Mouse (Mus musculus) natural killer cell, adult 2 months (primary cell): ENCODE measurements around the gene Adprhl2.
A peak's percentile ranks its signal among the peaks of the same experiment; 100 is the strongest.

ENCODE experiments used
- DNase-seq, 2 experiments: peaks; one replicate each; pipeline ENCODE4 v3.0.0; 2022; ENCODE audit warnings: low spot score in 2 of 2

The Adprhl2 gene

DNA sequence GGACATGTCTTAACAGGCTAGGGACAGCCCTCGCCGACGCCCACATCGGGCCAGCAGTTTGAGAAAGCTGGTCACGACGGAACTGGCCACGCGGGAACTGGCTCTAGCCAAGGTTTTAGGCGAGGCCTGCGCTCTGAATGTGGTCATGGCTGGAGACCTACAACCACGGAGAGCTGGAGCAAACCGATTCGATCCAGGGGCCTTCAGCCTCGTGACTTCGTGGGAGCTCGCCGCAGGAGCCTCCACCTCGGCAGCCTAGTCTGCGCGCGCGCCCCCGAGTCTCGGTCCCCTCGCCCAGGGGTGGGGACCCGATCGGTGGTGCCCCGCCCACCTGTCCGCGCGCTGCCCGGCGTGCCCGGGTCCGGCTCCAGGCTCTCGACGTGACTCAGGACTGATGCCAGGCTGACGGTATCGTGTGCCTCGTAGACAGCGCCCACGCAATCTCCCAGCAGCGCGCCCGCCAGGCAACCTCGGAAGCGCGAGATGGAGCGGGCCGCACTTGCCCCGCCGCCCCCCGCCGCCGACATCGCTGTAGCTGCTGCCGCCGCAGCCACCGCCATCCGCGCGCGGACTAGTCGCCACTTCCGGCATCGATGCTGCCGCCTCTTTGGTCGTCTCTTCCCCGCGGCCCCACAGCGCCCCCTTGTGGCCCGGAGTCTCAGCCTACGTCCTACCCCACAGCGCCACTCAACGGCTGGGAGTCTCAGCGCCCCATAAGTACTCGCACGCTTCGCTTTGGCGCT, at the start of gene Adprhl2:
TSS of gene Adprhl2 (minus strand) at position 593 of the 743 bp plus-strand sequence.
- peak; percentile 97 to 98 for DNase-seq

DNA sequence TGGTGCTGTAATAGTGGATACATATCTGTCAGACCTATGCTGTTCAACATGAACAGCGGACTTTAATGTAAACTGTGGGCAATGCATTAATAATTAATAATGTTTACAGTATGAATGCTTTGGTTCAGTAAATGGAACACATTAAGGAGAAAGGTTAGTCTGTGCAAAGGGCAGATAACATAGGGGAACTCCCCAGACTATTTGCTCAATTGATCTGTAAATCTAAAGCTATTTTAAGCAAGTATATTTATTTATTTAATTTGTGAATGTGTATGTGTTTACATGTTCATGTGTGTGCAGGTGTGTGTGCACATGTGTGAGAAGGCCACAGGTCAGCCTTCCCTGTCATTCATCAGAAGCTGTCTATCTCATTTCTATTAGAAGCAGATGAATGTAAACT, 38.6 kb upstream of the Adprhl2 start:
- no peak for DNase-seq

DNA sequence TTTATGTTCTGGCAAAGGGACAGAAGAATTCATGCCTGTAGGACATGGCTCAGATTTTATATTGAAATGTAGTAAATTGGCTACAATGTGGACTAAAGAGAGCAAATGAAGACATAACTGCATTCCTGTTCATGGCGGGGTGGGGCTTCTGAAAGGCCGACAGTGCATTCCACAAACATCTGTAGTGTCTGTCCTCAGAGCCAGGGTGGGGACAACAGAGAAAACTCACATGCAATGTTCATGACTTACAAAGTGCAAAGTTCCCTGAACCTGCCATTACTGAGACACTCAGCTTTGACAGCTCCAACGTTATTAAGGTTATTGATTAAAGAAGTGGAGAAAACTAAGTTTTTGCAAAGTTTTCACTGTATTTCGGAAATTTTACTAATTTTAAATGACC, 21.9 kb upstream of the Adprhl2 start:
- DNase-seq = no peak

DNA sequence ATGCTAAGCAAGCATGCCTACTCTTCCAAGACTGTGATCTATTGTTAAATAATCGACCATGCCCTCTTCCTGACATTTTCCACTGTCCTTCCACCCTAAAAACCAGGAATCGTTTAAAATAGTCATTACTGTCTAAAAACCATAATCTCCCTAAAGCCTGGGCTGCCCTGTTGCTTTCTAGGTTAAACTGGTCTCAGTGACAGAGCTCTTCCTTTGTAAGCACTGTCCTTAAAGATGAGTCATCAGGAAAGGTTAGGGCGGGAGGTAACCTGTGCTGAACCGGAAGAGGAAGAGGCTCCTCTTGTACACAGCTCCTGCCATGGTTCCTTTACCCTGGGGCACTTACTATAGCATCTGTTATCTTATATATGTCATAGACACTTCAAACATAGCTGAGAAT, 18.0 kb upstream of the Adprhl2 start:
- no peak for DNase-seq

DNA sequence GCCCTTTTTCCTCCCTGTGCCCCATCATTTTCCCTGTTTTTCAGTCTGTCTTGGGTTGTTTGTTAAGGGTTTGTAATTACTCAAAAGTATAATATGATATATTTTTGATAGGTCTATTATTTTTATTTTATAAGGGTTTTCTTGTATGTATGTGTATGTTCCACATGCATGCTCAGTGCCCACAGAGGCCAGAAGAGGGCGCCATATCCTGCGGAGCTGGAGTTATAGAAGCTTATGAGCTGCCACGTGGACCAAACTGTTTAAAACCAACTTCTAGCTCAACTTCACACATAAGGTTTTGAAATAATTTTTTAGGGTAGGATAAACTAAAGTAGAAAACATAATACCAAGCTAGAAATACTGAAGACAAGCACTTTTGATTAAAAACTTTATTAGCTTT, 10.9 kb upstream of the Adprhl2 start:
- no peak for DNase-seq

DNA sequence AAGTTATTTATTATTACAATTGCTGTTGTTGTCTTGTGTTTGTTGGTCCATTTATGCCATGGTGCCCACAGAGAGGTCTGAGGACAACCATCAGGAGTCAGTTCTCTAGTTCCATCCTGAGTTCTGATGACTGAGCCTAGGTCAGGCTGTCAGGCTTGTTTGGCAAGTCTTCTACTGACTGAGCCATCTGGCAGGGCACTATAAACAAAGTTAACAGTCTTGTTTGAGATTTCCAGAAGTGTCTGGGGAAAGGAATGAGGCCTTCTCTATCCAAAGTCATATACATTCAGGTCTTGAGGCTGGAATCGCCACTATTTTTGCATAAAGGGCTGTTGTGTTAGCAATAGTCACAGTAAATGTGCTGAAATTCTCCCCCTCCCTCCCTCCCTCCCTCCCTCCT, 10.2 kb upstream of the Adprhl2 start:
- DNase-seq = no peak

DNA sequence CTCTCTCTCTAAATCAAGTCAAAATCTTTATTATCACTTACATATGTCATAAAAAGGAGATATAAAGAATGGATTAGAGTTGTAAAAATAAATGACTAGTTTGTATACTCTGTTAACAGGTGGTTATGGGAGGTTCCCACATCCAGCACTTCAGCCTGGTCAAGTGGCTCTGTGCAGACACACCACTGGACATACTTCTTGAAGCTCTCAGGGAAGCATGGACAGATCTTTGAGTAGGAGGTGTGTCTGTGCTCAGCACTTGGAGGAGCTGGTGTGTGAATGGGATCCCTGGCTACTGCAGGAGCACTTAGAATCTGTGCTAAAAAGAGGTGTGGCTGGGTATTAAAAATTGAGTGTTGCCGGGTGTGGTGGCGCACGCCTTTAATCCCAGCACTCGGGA, 8.8 kb upstream of the Adprhl2 start:
- DNase-seq = no peak

DNA sequence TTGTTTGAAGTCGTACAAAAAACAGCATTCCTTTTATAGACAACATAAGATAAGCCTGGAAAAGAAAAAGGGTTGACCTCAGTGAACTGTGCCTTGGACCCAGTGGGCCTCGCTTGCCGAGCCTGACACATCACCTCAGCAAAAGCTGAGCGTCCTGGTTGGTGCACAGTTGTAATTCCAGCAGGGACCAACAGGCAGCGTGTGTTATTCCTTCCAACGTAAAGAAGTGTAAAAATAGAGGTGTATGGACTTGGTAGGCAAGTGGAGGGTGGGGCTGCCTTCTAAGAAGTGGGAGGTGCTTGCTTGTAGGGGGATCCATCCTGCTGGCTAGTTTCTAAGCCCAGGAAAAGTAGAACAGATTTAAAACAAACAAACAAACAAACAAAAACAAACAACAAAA, 4.5 kb upstream of the Adprhl2 start:
- DNase-seq = no peak

DNA sequence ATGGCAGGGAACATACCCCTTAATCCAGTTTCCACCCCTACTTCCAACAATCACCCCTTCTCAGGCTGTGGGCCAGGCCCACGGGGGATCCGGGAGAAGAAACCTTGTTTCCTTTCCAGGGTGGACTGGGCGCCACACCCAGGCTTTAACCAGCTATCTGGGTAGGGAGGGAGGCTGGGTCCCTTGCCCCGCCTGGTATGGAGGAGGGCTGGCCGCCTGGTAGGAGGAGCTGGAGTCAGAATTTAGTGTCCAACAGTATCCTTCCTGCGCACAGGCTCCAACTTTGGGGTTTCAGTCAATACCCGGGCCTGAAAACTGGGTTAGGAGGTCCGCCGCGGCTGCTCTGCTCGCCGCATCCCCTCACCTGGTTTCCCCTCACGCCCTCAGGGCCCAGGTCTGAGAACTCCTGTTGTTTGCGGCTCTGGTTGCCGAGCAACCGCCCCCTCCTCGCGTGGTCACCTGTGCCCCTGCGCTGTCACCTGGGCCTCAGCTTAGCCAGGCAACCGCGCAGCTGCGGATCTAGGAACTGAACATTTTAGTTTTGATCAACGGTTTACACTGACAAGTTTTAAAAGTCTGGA, 3.9 kb upstream of the Adprhl2 start, which contains the start of gene Tekt2:
TSS of gene Tekt2 (minus strand) at position 408 of the 581 bp plus-strand sequence.
- DNase-seq = no peak

DNA sequence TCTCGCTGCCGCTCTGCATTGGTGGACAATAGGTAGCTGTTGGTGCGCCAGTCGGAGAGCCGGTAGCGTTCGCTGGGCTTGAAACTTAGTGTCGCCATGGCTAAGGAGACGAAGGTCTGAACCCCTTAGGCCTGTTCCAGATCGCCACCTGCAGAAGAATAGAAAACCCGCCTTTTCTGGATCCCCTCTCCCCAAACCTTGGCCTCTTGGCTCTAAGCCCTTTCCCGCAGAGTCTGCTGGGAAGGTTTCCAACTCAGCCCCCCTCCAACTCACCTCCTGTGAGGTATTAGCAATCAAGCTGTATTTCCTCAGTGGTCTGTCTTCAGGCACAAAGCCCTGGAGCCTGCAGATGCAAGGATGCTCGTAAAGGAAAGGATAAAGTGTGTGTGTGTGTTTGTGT, 3.4 kb upstream of the Adprhl2 start:
- no peak for DNase-seq

DNA sequence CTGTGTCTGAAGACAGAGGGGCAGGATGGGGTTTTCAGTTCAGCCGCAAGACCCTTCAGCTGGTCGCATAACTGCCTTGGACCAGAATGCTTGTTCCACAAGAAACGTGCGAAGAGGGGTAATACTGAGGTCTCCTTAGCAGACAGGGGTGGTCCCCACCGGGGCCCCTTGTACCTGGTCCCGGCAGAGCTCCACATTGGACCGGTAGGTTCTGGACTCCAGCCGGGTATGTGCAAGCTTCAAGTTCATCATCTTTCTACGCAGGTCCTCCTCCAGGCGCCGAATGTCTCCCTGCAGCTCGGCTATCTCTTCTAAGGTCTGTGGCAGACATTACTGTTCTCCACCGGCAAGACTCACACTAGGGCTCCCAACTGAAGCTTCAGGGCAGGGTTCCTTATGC, 1.1 kb upstream of the Adprhl2 start:
- DNase-seq = no peak

DNA sequence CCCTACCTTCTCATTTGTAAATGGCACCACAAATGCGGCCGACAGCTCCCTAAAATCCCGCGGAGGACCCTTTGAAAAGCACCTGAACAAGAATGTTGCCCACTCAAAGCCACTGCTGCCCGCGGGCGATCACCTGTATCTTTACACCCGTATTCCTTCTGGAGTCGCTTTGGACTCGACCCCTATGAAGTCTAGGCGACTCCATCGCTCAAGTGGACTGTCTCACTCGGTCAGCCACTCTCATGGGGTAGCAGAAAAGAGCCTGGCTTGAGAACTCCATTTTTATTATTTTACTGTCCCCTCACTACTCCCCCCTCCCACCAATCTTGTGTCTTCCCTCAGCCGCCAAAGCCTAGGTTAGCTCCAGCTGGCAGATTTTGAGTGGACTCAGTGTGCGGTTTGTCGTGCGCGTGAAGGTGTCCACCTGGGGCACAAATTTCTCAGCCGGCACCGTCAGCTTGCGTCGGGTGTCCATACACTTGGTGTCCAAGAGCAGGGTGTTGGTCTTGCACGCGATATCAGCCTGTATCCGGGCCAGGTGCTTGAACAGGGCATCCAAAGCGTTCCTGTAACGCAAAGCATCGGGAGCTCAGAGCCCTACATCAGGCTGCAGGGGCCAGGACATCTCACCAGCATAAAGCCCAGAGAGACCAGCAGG, 480 bp upstream of the Adprhl2 start:
- DNase-seq = no peak

DNA sequence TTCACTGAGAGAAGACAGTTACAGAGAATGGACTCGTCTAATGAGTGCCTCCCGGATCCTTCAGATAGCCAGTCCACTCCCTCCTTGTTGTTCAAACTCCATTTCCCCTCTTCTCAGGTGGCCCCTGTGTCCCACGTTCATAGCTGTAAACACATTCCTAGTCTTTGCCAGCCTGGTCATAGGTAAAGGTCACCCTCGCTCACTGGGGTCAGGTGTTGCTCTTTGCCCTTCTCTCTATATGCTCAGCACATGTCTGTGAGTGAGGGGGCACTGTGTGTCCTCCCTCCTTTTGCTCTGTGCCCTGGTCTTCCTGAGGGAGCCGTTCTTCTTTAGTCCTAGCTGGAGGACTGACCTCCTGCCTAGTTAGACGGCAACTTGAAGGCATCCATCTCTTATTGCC, 1.7 kb downstream of the Adprhl2 start:
- DNase-seq = no peak

DNA sequence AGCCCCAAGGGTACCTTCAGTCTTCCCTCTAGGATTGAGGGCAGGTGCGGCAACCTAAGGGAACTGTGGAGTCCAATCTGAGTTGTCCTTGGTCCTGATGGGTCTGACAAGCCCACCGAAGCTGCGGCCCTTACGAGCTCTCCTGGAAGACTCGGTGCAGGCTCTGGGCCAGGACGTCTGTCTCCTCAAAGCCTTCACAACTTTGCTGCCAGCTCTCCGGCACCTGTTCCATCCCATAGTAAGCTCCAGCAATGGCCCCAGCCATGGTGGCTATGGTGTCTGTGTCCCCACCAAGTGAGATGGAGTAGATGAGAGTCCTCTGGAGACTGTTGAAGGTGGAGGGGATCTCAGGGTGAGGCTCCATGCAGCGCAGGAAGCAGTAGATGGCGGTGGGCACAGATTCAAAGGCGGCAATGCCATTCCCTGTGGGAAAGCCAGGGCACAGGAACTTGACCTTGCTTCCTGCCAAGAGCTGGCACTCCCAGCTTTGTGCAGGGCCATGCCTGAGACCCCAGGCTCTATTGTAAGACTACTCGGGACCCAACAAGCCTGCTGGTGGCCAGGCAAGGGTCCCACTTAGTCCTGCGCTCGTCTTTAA, 5.0 kb downstream of the Adprhl2 start:
- no peak for DNase-seq

DNA sequence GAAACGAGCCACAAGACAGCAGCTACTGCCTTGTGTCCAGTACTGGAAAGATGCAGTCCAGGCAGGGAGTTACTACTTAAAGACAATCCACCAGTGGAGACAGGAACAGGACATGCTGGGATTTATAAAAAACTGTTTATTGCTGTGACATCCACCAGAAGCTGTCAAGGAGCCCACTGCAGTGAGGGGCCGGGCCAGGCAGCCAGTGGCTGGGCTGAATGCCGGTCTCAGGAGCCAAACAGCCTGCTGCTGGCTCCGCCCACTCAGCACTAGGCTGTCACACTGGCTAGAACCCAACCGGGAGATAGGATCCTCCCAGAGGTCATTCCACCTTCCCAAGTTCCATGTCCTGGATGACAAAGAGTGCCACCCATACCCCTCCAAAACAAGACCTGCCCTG, 5.6 kb downstream of the Adprhl2 start:
- DNase-seq = no peak

DNA sequence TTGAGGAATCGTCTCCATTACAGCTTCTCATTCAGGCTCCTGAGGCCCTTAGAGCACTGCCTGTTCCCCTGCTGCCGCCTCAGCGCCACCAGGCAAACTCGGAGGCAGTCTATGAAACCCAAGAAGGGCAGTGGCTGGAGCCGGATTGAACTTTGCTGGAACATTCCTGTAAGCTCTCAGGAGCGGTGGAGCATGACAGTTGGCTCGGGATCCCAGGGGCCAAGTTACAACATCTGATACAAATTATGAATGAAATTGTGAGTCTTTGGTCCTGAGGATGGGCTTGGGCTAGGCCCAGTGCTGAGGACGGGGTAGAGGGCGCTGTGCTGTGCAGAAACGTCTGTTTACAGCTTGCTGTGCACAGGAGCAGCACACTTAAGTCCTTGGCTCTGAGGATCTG, 7.1 kb downstream of the Adprhl2 start:
- no peak for DNase-seq

DNA sequence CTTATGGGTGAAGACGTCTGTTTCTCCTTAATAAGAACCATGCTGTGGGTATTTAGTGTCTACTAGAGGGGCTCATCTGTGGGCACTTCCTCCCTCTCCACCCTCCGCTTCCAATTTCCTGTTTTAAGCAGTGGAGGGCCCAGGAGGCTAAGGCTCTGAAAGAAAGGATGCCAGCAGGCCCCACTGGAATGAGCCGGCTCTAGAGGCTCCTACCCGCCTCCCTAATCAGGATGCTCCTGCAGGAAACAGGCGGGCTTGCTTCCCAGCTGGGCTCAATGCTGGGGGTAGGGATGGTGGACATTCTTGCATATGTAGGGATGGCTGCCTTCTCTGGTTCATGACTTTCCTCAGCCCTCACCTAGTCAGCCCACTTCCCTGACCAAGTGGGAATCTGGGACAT, 8.3 kb downstream of the Adprhl2 start:
- DNase-seq = no peak

DNA sequence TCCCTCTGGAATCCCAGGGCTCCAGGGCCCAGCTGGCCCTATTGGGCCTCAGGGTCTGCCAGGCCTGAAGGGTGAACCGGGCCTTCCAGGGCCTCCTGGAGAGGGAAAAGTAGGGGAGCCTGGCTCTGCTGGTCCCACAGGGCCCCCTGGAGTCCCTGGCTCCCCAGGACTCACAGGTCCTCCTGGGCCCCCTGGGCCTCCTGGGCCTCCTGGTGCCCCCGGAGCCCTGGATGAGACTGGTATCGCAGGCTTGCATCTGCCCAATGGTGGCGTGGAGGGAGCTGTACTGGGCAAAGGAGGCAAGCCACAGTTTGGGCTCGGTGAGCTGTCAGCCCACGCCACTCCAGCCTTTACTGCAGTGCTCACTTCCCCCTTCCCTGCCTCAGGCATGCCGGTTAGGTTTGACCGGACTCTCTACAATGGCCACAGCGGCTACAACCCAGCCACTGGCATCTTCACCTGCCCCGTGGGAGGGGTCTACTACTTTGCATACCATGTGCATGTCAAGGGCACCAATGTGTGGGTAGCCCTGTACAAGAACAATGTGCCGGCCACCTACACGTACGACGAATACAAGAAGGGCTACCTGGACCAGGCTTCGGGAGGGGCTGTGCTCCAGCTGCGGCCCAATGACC, 9.8 kb downstream of the Adprhl2 start:
- no peak for DNase-seq

DNA sequence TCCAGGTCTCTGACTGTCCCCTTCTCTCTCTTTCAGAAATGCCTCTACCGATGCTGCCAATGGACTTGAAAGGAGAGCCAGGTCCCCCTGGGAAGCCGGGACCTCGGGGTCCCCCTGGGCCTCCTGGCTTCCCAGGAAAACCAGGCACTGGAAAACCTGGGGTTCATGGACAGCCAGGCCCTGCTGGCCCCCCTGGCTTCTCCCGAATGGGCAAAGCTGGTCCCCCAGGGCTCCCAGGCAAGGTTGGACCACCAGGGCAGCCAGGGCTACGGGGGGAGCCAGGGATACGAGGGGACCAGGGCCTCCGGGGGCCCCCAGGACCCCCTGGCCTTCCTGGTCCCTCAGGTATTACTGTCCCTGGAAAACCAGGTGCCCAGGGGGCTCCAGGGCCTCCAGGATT, 11.2 kb downstream of the Adprhl2 start:
- no peak for DNase-seq

DNA sequence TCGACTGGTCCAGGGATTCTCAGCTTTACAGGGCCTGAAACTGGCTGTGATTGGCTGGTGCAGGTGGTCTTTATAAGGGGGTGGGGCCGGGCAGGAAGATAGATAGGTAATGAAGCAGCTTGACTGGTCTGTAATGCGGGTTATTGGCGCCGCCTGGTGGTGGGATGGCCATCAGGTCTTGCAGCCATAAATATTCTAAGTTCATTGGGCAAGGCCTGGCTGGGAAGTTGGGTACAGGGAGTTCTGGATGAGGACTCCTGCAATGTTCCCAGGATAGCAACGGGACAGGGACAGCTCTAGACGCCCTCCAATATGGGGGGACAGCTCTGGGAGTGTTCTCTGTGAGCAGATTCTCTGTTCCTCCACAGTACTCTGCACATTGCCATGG, 11.6 kb downstream of the Adprhl2 start:
- DNase-seq = peak; percentile 75 to 83

DNA sequence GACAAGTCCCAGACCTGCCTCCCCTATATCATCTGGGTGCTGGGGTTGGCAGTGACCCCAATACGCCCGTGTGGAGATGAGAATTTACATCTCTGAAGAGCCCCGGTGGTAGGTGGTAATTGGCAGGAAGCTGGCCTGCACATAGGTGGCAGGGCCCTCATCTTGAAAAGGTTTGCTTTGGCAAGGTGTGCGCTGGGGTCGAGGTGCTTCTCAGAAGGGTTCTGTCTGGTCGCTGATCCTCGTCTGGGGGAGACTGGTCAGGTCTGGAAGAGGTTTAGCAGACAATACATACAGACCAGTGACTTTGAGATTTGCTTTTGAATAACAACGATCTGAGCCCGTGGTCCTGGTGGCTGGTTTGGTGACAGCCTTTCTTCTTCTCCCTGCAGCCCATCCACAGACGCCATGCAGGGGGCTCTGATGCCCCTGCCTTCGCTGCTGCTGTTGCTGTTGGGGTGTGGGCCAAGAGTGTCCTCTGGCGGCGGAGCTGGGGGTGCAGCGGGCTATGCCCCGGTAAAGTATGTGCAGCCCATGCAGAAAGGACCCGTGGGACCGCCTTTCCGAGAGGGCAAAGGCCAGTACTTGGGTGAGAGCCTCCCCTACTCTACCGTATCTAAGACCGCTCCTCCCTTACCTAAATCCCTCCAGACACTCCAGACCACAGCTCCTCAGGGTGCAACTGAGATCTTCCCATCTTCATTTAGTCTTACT, 12.1 kb downstream of the Adprhl2 start:
- DNase-seq = peak in 1 of 2 experiments; percentile 39

DNA sequence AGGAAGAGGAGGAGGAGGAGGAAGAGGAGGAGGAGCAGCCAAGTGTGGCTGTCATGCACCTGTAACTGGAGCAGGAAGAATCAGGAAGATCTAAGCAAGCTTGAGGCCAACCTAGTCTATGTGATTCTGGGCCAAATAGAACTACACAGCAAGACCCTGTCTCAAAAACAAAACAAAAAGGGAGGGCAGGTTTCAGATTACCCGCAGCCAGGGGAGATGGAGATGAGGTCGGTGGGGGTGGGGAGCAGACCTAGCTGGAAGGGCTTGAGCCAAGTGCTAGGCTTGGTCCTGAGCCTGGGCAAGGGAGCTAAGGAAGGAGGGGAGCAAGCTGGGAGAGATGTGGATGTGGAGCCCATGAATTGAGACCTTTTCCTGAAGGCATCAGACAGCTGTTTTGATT, 14.7 kb downstream of the Adprhl2 start:
- no peak for DNase-seq
